Mouse (Mus musculus) heart, embryonic 12.5 days (tissue): ENCODE measurements at regions not wholly inside any gene's neighbourhood (a gene's known extent, or its start where the extent isn't known, plus 50 kb on each side); places are given as distances from the start of the nearest gene placed in this dataset.

Experiments
- ATAC-seq: fragments of 200-750 bp; cut with Nextera tagmentation; 2 replicates; pipeline ENCODE4 v1.8.0; 2017; ENCODE audit warnings: moderate TSS enrichment, moderate library complexity; ENCODE audit not compliant: insufficient number of reproducible peaks, low FRiP score
- H3K27ac ChIP-seq: fragments of 300-500 bp; sonication (generic); 2 replicates; pipeline ENCODE4 v1.5.1; 2016; ENCODE audit warnings: mild to moderate bottlenecking, moderate library complexity; ENCODE audit not compliant: poor library complexity, severe bottlenecking
- H3K27me3 ChIP-seq: fragments of 300-500 bp; sonication (generic); replicated peaks from 2 replicates; pipeline ENCODE4 v1.6.1; 2016; ENCODE audit warnings: mild to moderate bottlenecking, moderate library complexity
- H3K36me3 ChIP-seq: fragments of 300-500 bp; sonication (generic); 2 replicates; pipeline ENCODE4 v1.6.1; 2016; ENCODE audit warnings: mild to moderate bottlenecking, moderate library complexity
- H3K4me1 ChIP-seq: fragments of 300-500 bp; sonication (generic); replicated peaks from 2 replicates; pipeline ENCODE4 v1.6.1; 2016; ENCODE audit warnings: mild to moderate bottlenecking
- H3K4me2 ChIP-seq: fragments of 300-500 bp; sonication (generic); 2 replicates; pipeline ENCODE4 v1.6.1; 2016; ENCODE audit warnings: mild to moderate bottlenecking, moderate library complexity
- H3K4me3 ChIP-seq: fragments of 300-500 bp; sonication (generic); 2 replicates; pipeline ENCODE4 v1.5.1; 2016; ENCODE audit warnings: mild to moderate bottlenecking
- H3K9ac ChIP-seq: fragments of 300-500 bp; sonication (generic); 2 replicates; pipeline ENCODE4 v1.6.1; 2016; ENCODE audit warnings: mild to moderate bottlenecking, moderate library complexity
- H3K9me3 ChIP-seq: fragments of 300-500 bp; sonication (generic); replicated peaks from 2 replicates; pipeline ENCODE4 v1.6.1; 2016; ENCODE audit warnings: mild to moderate bottlenecking, moderate library complexity
- WGBS: fragments of 180-500 bp; shearing (Covaris S2); methylation state at CpG from one replicate; pipeline ENCODE4 v1.1.7; 2016; 5-methylcytosine and 5-hydroxymethylcytosine counted together

DNA sequence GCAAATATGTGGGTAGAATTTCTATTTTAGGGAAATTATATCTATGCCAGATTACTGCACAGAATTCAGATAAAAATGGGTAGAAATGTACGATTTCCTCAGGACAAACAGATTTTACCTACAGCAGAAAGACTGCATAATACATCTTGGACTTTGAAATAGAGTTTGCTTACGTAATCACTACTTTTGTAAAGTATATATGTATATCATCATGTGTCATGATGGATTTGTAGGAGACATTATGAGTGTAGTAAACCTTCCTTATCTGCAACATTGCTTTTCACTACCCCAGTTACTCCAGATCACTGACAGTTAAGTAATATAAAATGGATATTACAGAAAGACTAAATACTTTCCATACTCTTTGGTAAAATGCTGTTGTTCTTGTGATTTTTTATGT is 1151.2 kb upstream of the Tenm2 start:
- Histone ChIP-seq H3K4me3 (no peak overlapping the region), H3K27me3 (no peaks in the 10 kb centered on the region), H3K4me1 (no peaks in the 10 kb centered on the region), H3K9me3 (no peaks in the 10 kb centered on the region), H3K4me2 (no peak overlapping the region), H3K27ac (no peak overlapping the region), H3K9ac (no peak overlapping the region), H3K36me3 (no peaks in the 10 kb centered on the region)
- ATAC-seq = no peak
- 61% methylated on average over 2 of the region's 2 CpGs for WGBS

DNA sequence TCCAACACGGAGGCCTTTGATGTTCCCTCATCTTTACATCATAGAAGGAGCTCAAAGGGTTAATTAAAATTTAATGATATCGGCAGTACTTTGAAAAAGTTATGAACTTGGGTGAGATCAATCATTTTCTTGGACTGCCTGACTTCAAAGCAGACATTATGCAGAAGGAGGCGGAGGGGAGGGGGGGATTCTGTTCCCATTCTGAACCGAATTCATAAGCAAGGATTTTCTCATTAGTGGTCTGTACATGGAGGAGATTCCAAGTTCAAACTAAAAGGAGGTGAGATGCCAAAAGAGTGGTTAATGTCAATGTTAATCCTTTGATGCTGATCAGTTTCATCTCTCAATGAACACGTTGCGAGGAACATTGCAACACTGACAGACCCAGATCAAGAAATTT is 1110.7 kb upstream of the Tenm2 start:
- H3K9me3 ChIP-seq = no peaks in the 10 kb centered on the region
- H3K36me3 ChIP-seq = no peaks in the 10 kb centered on the region
- no peaks in the 10 kb centered on the region for H3K27me3 ChIP-seq
- WGBS = 77% methylated on average over 6 of the region's 6 CpGs
- H3K27ac ChIP-seq = no peak overlapping the region
- no peak overlapping the region for H3K4me2 ChIP-seq
- H3K4me1 ChIP-seq = no peaks in the 10 kb centered on the region
- H3K4me3 ChIP-seq = no peak overlapping the region
- no peak for ATAC-seq
- H3K9ac ChIP-seq = no peak overlapping the region

DNA sequence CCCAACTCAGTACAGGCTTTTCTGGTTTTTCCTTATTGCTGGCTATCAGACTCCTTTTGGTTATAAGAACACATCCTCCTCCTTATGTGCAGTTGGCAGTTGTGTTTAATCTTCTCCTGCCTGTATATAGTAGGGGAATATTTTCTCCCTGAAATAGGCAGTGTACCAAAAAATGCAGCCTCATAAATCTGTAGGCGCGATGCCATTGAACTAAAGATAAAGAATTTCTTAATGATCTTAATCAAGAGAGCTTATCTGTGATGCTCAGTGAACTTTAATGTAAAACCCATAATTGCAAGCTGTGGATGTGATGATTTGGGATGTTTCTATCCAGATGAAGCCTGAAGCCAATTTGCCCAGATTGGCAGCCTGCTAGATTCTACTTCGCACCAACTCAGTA is 1099.6 kb upstream of the Tenm2 start:
- no peak overlapping the region for H3K4me2 ChIP-seq
- 81% methylated on average over 3 of the region's 3 CpGs for WGBS
- H3K9me3 ChIP-seq = no peaks in the 10 kb centered on the region
- no peaks in the 10 kb centered on the region for H3K4me1 ChIP-seq
- H3K9ac ChIP-seq = no peak overlapping the region
- H3K36me3 ChIP-seq = no peaks in the 10 kb centered on the region
- no peaks in the 10 kb centered on the region for H3K27me3 ChIP-seq
- H3K27ac ChIP-seq = no peak overlapping the region
- no peak for ATAC-seq
- no peak overlapping the region for H3K4me3 ChIP-seq

- H3K4me1 ChIP-seq = no peaks in the 10 kb centered on the region
- no peak for ATAC-seq
- no peaks in the 10 kb centered on the region for H3K9me3 ChIP-seq
- no peak overlapping the region for H3K27ac ChIP-seq
- H3K9ac ChIP-seq = no peak overlapping the region
- no peaks in the 10 kb centered on the region for H3K27me3 ChIP-seq
- no peaks in the 10 kb centered on the region for H3K36me3 ChIP-seq
- H3K4me2 ChIP-seq = no peak overlapping the region
- no peak overlapping the region for H3K4me3 ChIP-seq
These were observed 1061.9 kb upstream of the Tenm2 start for GRCm38 (mm10) chr11:38297693-38298092.

- ATAC-seq = no peak
- H3K27ac ChIP-seq = no peak overlapping the region
- no peak overlapping the region for H3K4me3 ChIP-seq
- no peak overlapping the region for H3K4me2 ChIP-seq
- H3K9ac ChIP-seq = no peak overlapping the region
- H3K36me3 ChIP-seq = no peaks in the 10 kb centered on the region
- WGBS = 68% methylated on average over 3 of the region's 3 CpGs
- H3K9me3 ChIP-seq = no peaks in the 10 kb centered on the region
- H3K4me1 ChIP-seq = no peaks in the 10 kb centered on the region
- no peaks in the 10 kb centered on the region for H3K27me3 ChIP-seq
These were observed 1055.5 kb upstream of the Tenm2 start for GRCm38 (mm10) chr11:38291289-38291688.

DNA sequence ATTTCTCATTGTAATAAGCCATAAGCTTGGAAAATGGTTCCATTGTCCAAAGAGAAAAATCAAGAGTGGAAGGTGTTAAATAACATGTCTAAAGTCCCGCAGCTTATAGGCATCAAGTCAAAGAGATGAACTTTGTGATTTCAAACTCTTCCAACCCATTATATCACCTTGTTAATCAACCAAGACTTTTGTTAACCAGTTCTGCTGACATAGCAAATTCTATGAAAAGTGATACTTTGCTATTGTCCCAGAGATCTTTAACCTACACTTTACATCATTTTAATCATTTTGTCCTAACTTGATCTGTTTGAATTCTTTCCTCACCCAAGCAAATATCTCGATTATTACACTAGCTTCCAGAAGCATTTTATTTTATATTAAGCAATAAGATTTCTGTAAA is 1045.2 kb upstream of the Tenm2 start:
- Histone ChIP-seq H3K9ac (no peak overlapping the region), H3K4me2 (no peak overlapping the region), H3K27me3 (no peaks in the 10 kb centered on the region), H3K36me3 (no peaks in the 10 kb centered on the region), H3K4me3 (no peak overlapping the region), H3K27ac (no peak overlapping the region), H3K9me3 (no peaks in the 10 kb centered on the region), H3K4me1 (no peaks in the 10 kb centered on the region)
- ATAC-seq = no peak
- 82% methylated on average over 2 of the region's 2 CpGs for WGBS
